Mouse (Mus musculus): ENCODE measurements around the gene Cacna1a.

- TF ChIP-seq ZC3H11A (IDR thresholded peaks at IDR 0.05; ENCODE audit: borderline replicate concordance, low read depth, low read length) (peak; percentile 99), MAFK (IDR thresholded peaks at IDR 0.05; ENCODE audit: insufficient read depth, low read depth, low read length) (no peak)
These were observed 24.7 kb upstream of the Cacna1a start for GRCm38 (mm10) chr8:84363428-84364134.

Data from ES-E14 (cell line).